Mouse (Mus musculus) activated CD4-positive, CD25-positive, alpha-beta regulatory T cell, adult 4 months (primary cell): Measurements from ENCODE around the gene Mia2. TPM values are rescaled to one million over a fixed set of nuclear protein-coding genes. Genes with fewer than 3 reads are reported as not detected.

Experiments
- polyA plus RNA-seq, 2 experiments: library from polyadenylated mRNA; unstranded; fragments of 100-300 nt; shearing (Covaris generic); gene quantifications; one replicate each; pipeline ENCODE4 v1.2.1; 2017

The Mia2 gene
- polyA plus RNA-seq, 2 experiments from 2014 or later: 24.9 to 32.7 TPM

Other genes starting within 250 kb of the Mia2 start
- gene Sec23a, start 83.8 kb upstream of the Mia2 start, polyA plus RNA-seq: 10 to 100 TPM; 25.6 to 30.2 TPM
- gene Gemin2, start 82.4 kb upstream of the Mia2 start, polyA plus RNA-seq: 10 to 100 TPM; 34.5 to 35.6 TPM
- gene Trappc6b, start 34.3 kb upstream of the Mia2 start, polyA plus RNA-seq: 10 to 100 TPM; 73.9 to 78.8 TPM
- gene Pnn, start 28.9 kb upstream of the Mia2 start, polyA plus RNA-seq: 100 to 1,000 TPM in 1 of 2 experiments, 10 to 100 TPM in 1; 86.9 to 124 TPM
- 10 to 100 TPM; 11.2 to 18.4 TPM for gene Fbxo33, start 123.9 kb downstream of the Mia2 start, polyA plus RNA-seq